Mouse (Mus musculus): Measurements from ENCODE around the gene Fzd5. TPM values are rescaled to one million over a fixed set of nuclear protein-coding genes. Genes with fewer than 3 reads are reported as not detected.

Fzd5 gene
- polyA plus RNA-seq, 1 experiment from 2014 or later: 1.9 TPM

GRCm38 (mm10) chr1:64755971-64756639 lies 18.6 kb upstream of the Fzd5 start:
- H3K36me3 ChIP-seq (ENCODE audit: control insufficient read depth, insufficient read depth): no peaks in the 10 kb centered on the region
- H3K4me3 ChIP-seq (ENCODE audit: low read depth, low read length): no peak overlapping the region
- 20% methylated on average over 7 of the region's 7 CpGs for WGBS (ENCODE audit: insufficient replicate concordance)
- no peak for ATAC-seq (ENCODE audit: low read depth)
- no peaks in the 10 kb centered on the region for H3K9me3 ChIP-seq (replicated peaks; ENCODE audit: control insufficient read depth, low read length)
- no peak overlapping the region for H3K9ac ChIP-seq (ENCODE audit: low read depth, low read length)
- no peaks in the 10 kb centered on the region for H3K27me3 ChIP-seq (ENCODE audit: control insufficient read depth, insufficient read depth, low read depth, low read length)
- H3K4me2 ChIP-seq (ENCODE audit: low read depth, low read length): no peak overlapping the region
- H3K4me1 ChIP-seq (ENCODE audit: control insufficient read depth, low read depth, low read length): peaks cover 6% of the 10 kb centered on the region
- H3K27ac ChIP-seq (ENCODE audit: low read length): peak overlapping the region; percentile 22; the same call in 1 of the 2 replicates

GRCm38 (mm10) chr1:64754658-64755057 lies 17.1 kb upstream of the Fzd5 start:
- Histone ChIP-seq H3K9ac (ENCODE audit: low read depth, low read length) (no peak overlapping the region), H3K27ac (ENCODE audit: low read length) (0 out of 2 replicates have a peak overlapping the region, but pooled peaks have one; percentile 26), H3K4me2 (ENCODE audit: low read depth, low read length) (no peak overlapping the region), H3K9me3 (replicated peaks; ENCODE audit: control insufficient read depth, low read length) (no peaks in the 10 kb centered on the region), H3K4me1 (ENCODE audit: control insufficient read depth, low read depth, low read length) (peaks cover 6% of the 10 kb centered on the region), H3K4me3 (ENCODE audit: low read depth, low read length) (no peak overlapping the region), H3K36me3 (ENCODE audit: control insufficient read depth, insufficient read depth) (no peaks in the 10 kb centered on the region), H3K27me3 (ENCODE audit: control insufficient read depth, insufficient read depth, low read depth, low read length) (no peaks in the 10 kb centered on the region)
- ATAC-seq (ENCODE audit: low read depth): peak; percentile 66
- WGBS (ENCODE audit: insufficient replicate concordance): 69% methylated on average over 5 of the region's 5 CpGs

GRCm38 (mm10) chr1:64753668-64754067 lies 16.1 kb upstream of the Fzd5 start:
- H3K36me3 ChIP-seq (ENCODE audit: control insufficient read depth, insufficient read depth): no peaks in the 10 kb centered on the region
- ATAC-seq (ENCODE audit: low read depth): peak; percentile 24; the same call in 1 of the 2 replicates
- H3K4me2 ChIP-seq (ENCODE audit: low read depth, low read length): no peak overlapping the region
- H3K4me1 ChIP-seq (ENCODE audit: control insufficient read depth, low read depth, low read length): peaks cover 6% of the 10 kb centered on the region
- no peak overlapping the region for H3K4me3 ChIP-seq (ENCODE audit: low read depth, low read length)
- no peaks in the 10 kb centered on the region for H3K9me3 ChIP-seq (replicated peaks; ENCODE audit: control insufficient read depth, low read length)
- H3K27me3 ChIP-seq (ENCODE audit: control insufficient read depth, insufficient read depth, low read depth, low read length): no peaks in the 10 kb centered on the region
- no peak overlapping the region for H3K9ac ChIP-seq (ENCODE audit: low read depth, low read length)
- H3K27ac ChIP-seq (ENCODE audit: low read length): no peak overlapping the region
- WGBS (ENCODE audit: insufficient replicate concordance): 63% methylated on average over 7 of the region's 7 CpGs

DNA sequence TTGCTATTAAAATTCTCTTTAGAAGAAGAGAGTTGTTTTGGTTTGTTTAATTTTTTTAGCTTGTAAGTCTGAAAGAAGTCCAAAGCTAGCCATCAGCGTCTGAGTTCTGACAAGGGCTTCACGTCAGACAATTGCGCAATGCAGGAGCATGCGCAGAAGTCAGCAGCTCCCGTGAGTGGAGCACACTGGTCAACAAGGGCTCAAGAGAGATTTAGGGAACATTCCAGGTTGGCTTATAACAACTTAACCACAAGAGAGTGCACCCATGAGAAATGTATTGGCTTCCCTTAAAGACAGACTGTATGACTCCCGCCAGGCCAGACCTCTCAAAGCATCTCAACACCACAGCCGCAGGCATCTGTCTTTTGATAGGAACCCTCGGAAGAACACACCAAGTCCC lies 15.6 kb upstream of the Fzd5 start:
- H3K27ac ChIP-seq (ENCODE audit: low read length): no peak overlapping the region
- no peak overlapping the region for H3K4me2 ChIP-seq (ENCODE audit: low read depth, low read length)
- 51% methylated on average over 8 of the region's 8 CpGs for WGBS (ENCODE audit: insufficient replicate concordance)
- no peaks in the 10 kb centered on the region for H3K36me3 ChIP-seq (ENCODE audit: control insufficient read depth, insufficient read depth)
- H3K9me3 ChIP-seq (replicated peaks; ENCODE audit: control insufficient read depth, low read length): no peaks in the 10 kb centered on the region
- no peaks in the 10 kb centered on the region for H3K27me3 ChIP-seq (ENCODE audit: control insufficient read depth, insufficient read depth, low read depth, low read length)
- no peak overlapping the region for H3K4me3 ChIP-seq (ENCODE audit: low read depth, low read length)
- no peak for ATAC-seq (ENCODE audit: low read depth)
- H3K4me1 ChIP-seq (ENCODE audit: control insufficient read depth, low read depth, low read length): peaks cover 6% of the 10 kb centered on the region
- no peak overlapping the region for H3K9ac ChIP-seq (ENCODE audit: low read depth, low read length)

DNA sequence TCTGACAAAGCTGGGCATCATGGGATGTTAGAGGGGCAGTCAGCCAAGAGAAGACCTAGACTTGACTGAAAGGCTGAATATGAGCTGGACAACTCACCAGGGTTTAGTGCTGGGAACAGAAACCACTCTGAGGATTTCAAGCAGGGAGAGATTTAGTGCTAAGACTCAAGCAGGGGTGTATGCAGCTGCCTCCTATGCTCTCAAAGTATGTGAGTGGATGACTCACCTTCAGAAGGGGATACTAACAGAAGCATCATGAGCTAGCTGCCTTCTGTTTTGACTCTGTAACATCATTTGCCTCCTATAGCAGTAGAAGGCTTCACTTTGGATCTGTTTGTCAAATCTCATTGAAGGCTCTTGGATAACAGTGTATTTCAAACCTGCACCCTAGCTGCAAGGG lies 7.1 kb upstream of the Fzd5 start:
- Histone ChIP-seq H3K36me3 (ENCODE audit: control insufficient read depth, insufficient read depth) (no peaks in the 10 kb centered on the region), H3K9ac (ENCODE audit: low read depth, low read length) (no peak overlapping the region), H3K4me1 (ENCODE audit: control insufficient read depth, low read depth, low read length) (no peaks in the 10 kb centered on the region), H3K4me3 (ENCODE audit: low read depth, low read length) (no peak overlapping the region), H3K4me2 (ENCODE audit: low read depth, low read length) (no peak overlapping the region), H3K27ac (ENCODE audit: low read length) (no peak overlapping the region), H3K9me3 (replicated peaks; ENCODE audit: control insufficient read depth, low read length) (no peaks in the 10 kb centered on the region), H3K27me3 (ENCODE audit: control insufficient read depth, insufficient read depth, low read depth, low read length) (no peaks in the 10 kb centered on the region)
- ATAC-seq (ENCODE audit: low read depth): no peak

DNA sequence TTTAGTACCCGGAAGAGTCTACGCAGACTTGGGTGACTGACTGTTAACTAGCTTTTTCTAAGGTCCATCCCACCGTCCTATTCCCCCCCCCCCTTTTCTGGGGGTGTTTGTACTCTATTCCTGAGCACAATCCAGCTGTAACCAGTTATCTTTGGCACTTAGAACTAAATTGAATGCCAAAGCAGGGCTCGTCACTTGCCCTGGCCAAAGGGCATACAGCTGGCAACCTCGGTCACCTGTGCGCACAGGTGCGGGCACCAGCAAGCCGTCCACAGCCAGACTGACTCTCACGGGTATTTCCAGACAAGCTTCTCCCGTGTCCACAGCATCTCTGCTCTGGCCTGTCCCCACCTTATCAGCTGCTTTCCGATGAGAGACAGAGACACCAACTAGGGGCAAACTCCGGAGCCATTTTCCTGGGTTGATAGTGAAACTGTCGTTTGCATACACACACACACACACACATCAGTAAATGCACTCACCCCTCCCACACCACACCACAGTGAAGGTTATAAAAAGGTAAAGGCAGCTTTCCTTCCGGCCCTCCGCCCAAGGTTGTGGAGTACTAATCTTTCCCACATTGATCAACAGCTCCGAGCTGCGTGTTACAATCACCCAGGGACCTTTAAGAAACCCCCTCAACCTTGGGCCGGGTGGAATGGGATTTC lies 5.3 kb upstream of the Fzd5 start:
- no peaks in the 10 kb centered on the region for H3K27me3 ChIP-seq (ENCODE audit: control insufficient read depth, insufficient read depth, low read depth, low read length)
- no peak overlapping the region for H3K4me3 ChIP-seq (ENCODE audit: low read depth, low read length)
- H3K4me2 ChIP-seq (ENCODE audit: low read depth, low read length): no peak overlapping the region
- no peak overlapping the region for H3K27ac ChIP-seq (ENCODE audit: low read length)
- WGBS (ENCODE audit: insufficient replicate concordance): 69% methylated on average over 18 of the region's 18 CpGs
- no peaks in the 10 kb centered on the region for H3K9me3 ChIP-seq (replicated peaks; ENCODE audit: control insufficient read depth, low read length)
- no peak for ATAC-seq (ENCODE audit: low read depth)
- no peaks in the 10 kb centered on the region for H3K36me3 ChIP-seq (ENCODE audit: control insufficient read depth, insufficient read depth)
- H3K4me1 ChIP-seq (ENCODE audit: control insufficient read depth, low read depth, low read length): peaks cover 10% of the 10 kb centered on the region
- no peak overlapping the region for H3K9ac ChIP-seq (ENCODE audit: low read depth, low read length)

- Histone ChIP-seq H3K9me3 (replicated peaks; ENCODE audit: control insufficient read depth, low read length) (no peaks in the 10 kb centered on the region), H3K4me1 (ENCODE audit: control insufficient read depth, low read depth, low read length) (peaks cover 39% of the 10 kb centered on the region)
- no peak for ATAC-seq (ENCODE audit: low read depth)
Measured at GRCm38 (mm10) chr1:64738661-64739082, 1.1 kb upstream of the Fzd5 start.

GRCm38 (mm10) chr1:64738180-64738555 lies 617 bp upstream of the Fzd5 start:
- H3K4me1 ChIP-seq (ENCODE audit: control insufficient read depth, low read depth, low read length): peaks cover 43% of the 10 kb centered on the region
- H3K27ac ChIP-seq (ENCODE audit: low read length): peak overlapping the region; percentile 91
- H3K9me3 ChIP-seq (replicated peaks; ENCODE audit: control insufficient read depth, low read length): no peaks in the 10 kb centered on the region
- H3K9ac ChIP-seq (ENCODE audit: low read depth, low read length): peak overlapping the region; percentile 67
- peak overlapping the region; percentile 71 for H3K4me3 ChIP-seq (ENCODE audit: low read depth, low read length)
- WGBS (ENCODE audit: insufficient replicate concordance): 0% methylated on average over 11 of the region's 11 CpGs
- H3K4me2 ChIP-seq (ENCODE audit: low read depth, low read length): peak overlapping the region; percentile 90
- ATAC-seq (ENCODE audit: low read depth): peak; percentile 28
- H3K27me3 ChIP-seq (ENCODE audit: control insufficient read depth, insufficient read depth, low read depth, low read length): peaks cover 12% of the 10 kb centered on the region
- H3K36me3 ChIP-seq (ENCODE audit: control insufficient read depth, insufficient read depth): peaks cover 12% of the 10 kb centered on the region

More at GRCm38 (mm10) chr1:64738661-64739082, 1.1 kb upstream of the Fzd5 start:
- H3K9ac ChIP-seq (ENCODE audit: low read depth, low read length): peak overlapping the region; percentile 67
- H3K36me3 ChIP-seq (ENCODE audit: control insufficient read depth, insufficient read depth): peaks cover 12% of the 10 kb centered on the region
- peak overlapping the region; percentile 91 for H3K27ac ChIP-seq (ENCODE audit: low read length)
- H3K4me2 ChIP-seq (ENCODE audit: low read depth, low read length): peak overlapping the region; percentile 90
- peak overlapping the region; percentile 71 for H3K4me3 ChIP-seq (ENCODE audit: low read depth, low read length)
- peaks cover 12% of the 10 kb centered on the region for H3K27me3 ChIP-seq (ENCODE audit: control insufficient read depth, insufficient read depth, low read depth, low read length)
- WGBS (ENCODE audit: insufficient replicate concordance): under 1% methylated on average over 14 of the region's 14 CpGs
